Mouse (Mus musculus): ENCODE measurements around the gene Aqp6.

- TF ChIP-seq MAFK (IDR thresholded peaks at IDR 0.05; ENCODE audit: insufficient read depth, low read depth, low read length) = no peak
- TF ChIP-seq HCFC1 (IDR thresholded peaks at IDR 0.05; ENCODE audit: borderline replicate concordance, insufficient read depth, low read length) = no peak
- no peak for TF ChIP-seq CHD2 (IDR thresholded peaks at IDR 0.05; ENCODE audit: low read depth, low read length)
Measured at GRCm38 (mm10) chr15:99606515-99606914, 5.3 kb downstream of the Aqp6 start.

All from ES-E14 (cell line).